Mouse (Mus musculus) forebrain, embryonic 10.5 days (tissue): ENCODE results near the gene Adam30. TPM values are rescaled to one million over a fixed set of nuclear protein-coding genes. Genes with fewer than 3 reads are reported as not detected.

Source experiments
- DNase-seq: peaks from one replicate; pipeline ENCODE4 v3.0.0-alpha.2; 2017; ENCODE audit warnings: low spot score; ENCODE audit errors: extremely low spot score
- H3K27ac ChIP-seq: fragments of 300-500 bp; sonication (generic); 2 replicates; pipeline ENCODE4 v1.5.1; 2016; ENCODE audit warnings: mild to moderate bottlenecking
- H3K27me3 ChIP-seq: fragments of 300-500 bp; sonication (generic); 2 replicates; pipeline ENCODE4 v1.6.1; 2016; ENCODE audit warnings: mild to moderate bottlenecking; ENCODE audit not compliant: poor library complexity, severe bottlenecking
- H3K36me3 ChIP-seq: fragments of 300-500 bp; sonication (generic); replicated peaks from 2 replicates; pipeline ENCODE4 v1.6.1; 2016; ENCODE audit warnings: mild to moderate bottlenecking, moderate library complexity
- H3K4me1 ChIP-seq: fragments of 300-500 bp; sonication (generic); 2 replicates; pipeline ENCODE4 v1.6.1; 2016
- H3K4me3 ChIP-seq: fragments of 300-500 bp; sonication (generic); 2 replicates; pipeline ENCODE4 v1.5.1; 2016; ENCODE audit warnings: mild to moderate bottlenecking, moderate library complexity
- H3K9me3 ChIP-seq: fragments of 300-500 bp; sonication (generic); 2 replicates; pipeline ENCODE4 v1.6.1; 2016; ENCODE audit warnings: mild to moderate bottlenecking, moderate library complexity
- WGBS: fragments of 180-500 bp; shearing (Covaris S2); methylation state at CpG from one replicate; pipeline ENCODE4 v1.1.7; 2016; 5-methylcytosine and 5-hydroxymethylcytosine counted together
- polyA plus RNA-seq: library from polyadenylated mRNA; unstranded; fragments of >200 nt; fragmentation: Nextera tagmentation; extraction: Ambion mirVana; gene quantifications from 2 replicates; pipeline ENCODE4 v1.2.1, GENCODE M21; 2016

Gene Adam30
- polyA plus RNA-seq, 1 experiment from 2014 or later, result not detected

GRCm38 (mm10) chr3:98199747-98200146, 39.3 kb downstream of the Adam30 start:
- H3K9me3 ChIP-seq, result no peaks in the 10 kb centered on the region
- no peak for DNase-seq
- H3K27ac ChIP-seq, result no peak overlapping the region
- H3K4me1 ChIP-seq, result peaks cover 31% of the 10 kb centered on the region
- no peaks in the 10 kb centered on the region for H3K27me3 ChIP-seq
- H3K36me3 ChIP-seq, result no peaks in the 10 kb centered on the region
- H3K4me3 ChIP-seq, result no peak overlapping the region
- 83% methylated on average over 5 of the region's 5 CpGs for WGBS

DNA sequence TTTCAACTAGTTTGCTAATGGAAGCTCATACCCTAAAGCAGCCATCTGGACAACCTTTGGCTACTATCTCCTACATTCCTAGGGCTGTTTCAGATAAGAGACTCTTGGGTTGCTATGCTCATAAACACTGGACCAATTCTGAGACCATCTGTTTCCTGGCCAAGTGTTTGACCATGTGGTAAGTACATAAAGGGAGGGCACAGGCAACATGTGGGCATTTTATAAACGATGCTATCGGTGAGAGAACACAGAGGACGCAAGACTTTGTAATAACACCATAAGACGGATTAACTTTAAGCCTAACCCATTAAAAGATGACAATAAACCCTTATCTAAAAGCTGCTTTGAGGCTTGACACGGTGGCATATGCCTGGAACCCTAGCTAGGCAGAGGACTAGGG, 42.9 kb downstream of the Adam30 start:
- Histone ChIP-seq H3K4me1 (peaks cover 13% of the 10 kb centered on the region), H3K36me3 (no peaks in the 10 kb centered on the region), H3K27ac (no peak overlapping the region), H3K4me3 (no peak overlapping the region), H3K9me3 (no peaks in the 10 kb centered on the region), H3K27me3 (no peaks in the 10 kb centered on the region)
- 84% methylated on average over 5 of the region's 5 CpGs for WGBS
- no peak for DNase-seq

DNA sequence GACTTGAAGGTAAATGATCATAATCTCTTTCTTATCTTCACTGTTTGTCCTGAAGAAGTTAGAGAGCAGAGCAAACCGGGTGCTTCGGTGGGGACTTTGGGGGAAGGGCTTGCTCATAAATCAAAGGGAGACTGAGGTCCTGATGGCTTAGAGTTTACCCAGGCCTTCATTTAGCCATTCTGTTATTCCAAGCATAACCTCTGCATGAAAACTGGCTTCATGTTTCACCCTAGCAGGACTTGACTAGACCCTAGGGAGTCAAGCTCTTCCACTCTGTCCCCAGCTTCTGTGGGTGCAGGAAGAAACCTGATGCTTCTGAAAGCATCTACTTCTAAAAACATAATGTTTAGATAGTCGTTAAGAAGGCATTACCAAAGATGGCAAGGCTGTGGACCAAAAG, 46.5 kb downstream of the Adam30 start:
- DNase-seq, result no peak
- no peak overlapping the region for H3K4me3 ChIP-seq
- no peaks in the 10 kb centered on the region for H3K27me3 ChIP-seq
- H3K36me3 ChIP-seq, result no peaks in the 10 kb centered on the region
- WGBS, result 78% methylated on average over 3 of the region's 3 CpGs
- no peak overlapping the region for H3K27ac ChIP-seq
- no peaks in the 10 kb centered on the region for H3K9me3 ChIP-seq
- peaks cover 8% of the 10 kb centered on the region; the same call in 1 of the 2 replicates for H3K4me1 ChIP-seq

- H3K27ac ChIP-seq, result no peak overlapping the region
- peaks cover 4% of the 10 kb centered on the region; the same call in 1 of the 2 replicates for H3K4me1 ChIP-seq
- H3K27me3 ChIP-seq, result no peaks in the 10 kb centered on the region
- H3K4me3 ChIP-seq, result no peak overlapping the region
- WGBS, result 92% methylated on average over 4 of the region's 4 CpGs
- H3K9me3 ChIP-seq, result no peaks in the 10 kb centered on the region
- no peak for DNase-seq
- H3K36me3 ChIP-seq, result no peaks in the 10 kb centered on the region
Observed at GRCm38 (mm10) chr3:98209161-98209560, 48.7 kb downstream of the Adam30 start.

GRCm38 (mm10) chr3:98210860-98211259, 50.4 kb downstream of the Adam30 start:
- Histone ChIP-seq H3K4me3 (no peak overlapping the region), H3K36me3 (no peaks in the 10 kb centered on the region), H3K27me3 (no peaks in the 10 kb centered on the region), H3K4me1 (no peaks in the 10 kb centered on the region), H3K9me3 (no peaks in the 10 kb centered on the region), H3K27ac (no peak overlapping the region)
- 79% methylated on average over 10 of the region's 10 CpGs for WGBS
- DNase-seq, result no peak

- H3K4me1 ChIP-seq, result no peaks in the 10 kb centered on the region
- H3K27ac ChIP-seq, result no peak overlapping the region
- H3K36me3 ChIP-seq, result no peaks in the 10 kb centered on the region
- no peaks in the 10 kb centered on the region for H3K9me3 ChIP-seq
- H3K27me3 ChIP-seq, result no peaks in the 10 kb centered on the region
- DNase-seq, result no peak
- H3K4me3 ChIP-seq, result no peak overlapping the region
- WGBS, result 85% methylated on average over 7 of the region's 7 CpGs
Observed at GRCm38 (mm10) chr3:98211301-98212081, 51.1 kb downstream of the Adam30 start.

Other genes starting within 250 kb of the Adam30 start
- 19.1 and 21.2 TPM in 2 replicates for gene Notch2, start 147.1 kb upstream of the Adam30 start, polyA plus RNA-seq
- gene Reg4, start 61.5 kb downstream of the Adam30 start, polyA plus RNA-seq, result 0.14 TPM in 1 of 2 replicates, not detected in the other
- 0.50 and 0.57 TPM in 2 replicates for gene Hmgcs2, start 119.8 kb downstream of the Adam30 start, polyA plus RNA-seq
- gene Phgdh, start 179.4 kb downstream of the Adam30 start, polyA plus RNA-seq, result 402 and 436 TPM in 2 replicates
- 7.1 and 7.5 TPM in 2 replicates for gene Zfp697, start 221.8 kb downstream of the Adam30 start, polyA plus RNA-seq